In genomic region chr1:34315381-34315780, GRCm38 (mm10) we compare ENCODE assay signal across 17 mouse cellular contexts.
"Had no signal": no experiment of that assay in that cellular context is flagged by ENCODE, and none has a peak within 500 bp of the region (broad histone marks: within the 10 kb centered on the region; RNA-seq: fewer than 3 reads in every experiment).

No protein-coding gene starts in this region.

- H3K4me2 ChIP-seq: liver, embryonic 13.5 days; lung, embryonic 15.5 days; midbrain, embryonic 11.5 days; midbrain, embryonic 15.5 days; neural tube, embryonic 12.5 days; stomach, embryonic 15.5 days had no signal

- H3K36me3 ChIP-seq: limb, embryonic 10.5 days; liver, embryonic 13.5 days; lung, embryonic 15.5 days; midbrain, embryonic 15.5 days; neural tube, embryonic 12.5 days; stomach, embryonic 15.5 days had no signal

- ATAC-seq: liver, postnatal 0 days; midbrain, embryonic 15.5 days had no signal

- H3K9me3 ChIP-seq: limb, embryonic 10.5 days; liver, embryonic 13.5 days; lung, embryonic 15.5 days; midbrain, embryonic 15.5 days; neural tube, embryonic 12.5 days; stomach, embryonic 15.5 days had no signal

- H3K4me1 ChIP-seq: limb, embryonic 10.5 days; liver, embryonic 13.5 days; lung, embryonic 15.5 days; megakaryocyte, embryonic 14.5 days; midbrain, embryonic 15.5 days; neural tube, embryonic 12.5 days; stomach, embryonic 15.5 days had no signal

- H3K27ac ChIP-seq: limb, embryonic 10.5 days; liver, embryonic 13.5 days; lung, embryonic 15.5 days; macrophage; midbrain, embryonic 15.5 days; neural tube, embryonic 12.5 days; stomach, embryonic 15.5 days had no signal

- H3K9ac ChIP-seq: liver, embryonic 13.5 days; liver, postnatal 0 days; lung, embryonic 15.5 days; midbrain, embryonic 15.5 days; neural tube, embryonic 12.5 days; stomach, embryonic 15.5 days had no signal

- DNase-seq: kidney, adult 18-20 months; kidney, postnatal 10 days; kidney, postnatal 4 days; liver, embryonic 13.5 days; liver, postnatal 0 days; retina, postnatal 1 day; right cerebral cortex, postnatal 4 days; spleen, adult 18-20 months; thymus, postnatal 4 days had no signal

- H3K27me3 ChIP-seq: liver, embryonic 13.5 days; lung, embryonic 15.5 days; megakaryocyte, embryonic 14.5 days; midbrain, embryonic 15.5 days; neural tube, embryonic 12.5 days; stomach, embryonic 15.5 days had no signal

- H3K4me3 ChIP-seq: limb, embryonic 10.5 days; liver, embryonic 13.5 days; lung, embryonic 15.5 days; megakaryocyte, embryonic 14.5 days; midbrain, embryonic 15.5 days; neural tube, embryonic 12.5 days; stomach, embryonic 15.5 days had no signal
